Mouse (Mus musculus) erythroblast, adult 5-6 weeks (primary cell): ENCODE measurements around the gene Tpst2. TPM values are rescaled to one million over a fixed set of nuclear protein-coding genes. Genes with fewer than 3 reads are reported as not detected.

Source experiments
- ATAC-seq: replicated peaks from 2 replicates; pipeline ENCODE4 v1.8.0; 2016; ENCODE audit warnings: moderate number of reproducible peaks, mild to moderate bottlenecking, moderate TSS enrichment, inconsistent platforms; ENCODE audit not compliant: poor library complexity, low FRiP score, severe bottlenecking
- total RNA-seq, 2 experiments: library from RNA; stranded (forward) in 1 of 2; stranded (reverse) in 1 of 2; fragments of 150-400 nt in 1 of 2; fragments of 200-764, 138-1000 nt in 1 of 2; gene quantifications; 2 replicates each; pipeline versions ENCODE4 v1.2.3 to v1.2.4; 2015 to 2017; ENCODE audit warnings: low replicate concordance in 2 of 2

Tpst2 gene
- total RNA-seq, 2 experiments from 2014 or later = 5.0 to 11.7 TPM

DNA sequence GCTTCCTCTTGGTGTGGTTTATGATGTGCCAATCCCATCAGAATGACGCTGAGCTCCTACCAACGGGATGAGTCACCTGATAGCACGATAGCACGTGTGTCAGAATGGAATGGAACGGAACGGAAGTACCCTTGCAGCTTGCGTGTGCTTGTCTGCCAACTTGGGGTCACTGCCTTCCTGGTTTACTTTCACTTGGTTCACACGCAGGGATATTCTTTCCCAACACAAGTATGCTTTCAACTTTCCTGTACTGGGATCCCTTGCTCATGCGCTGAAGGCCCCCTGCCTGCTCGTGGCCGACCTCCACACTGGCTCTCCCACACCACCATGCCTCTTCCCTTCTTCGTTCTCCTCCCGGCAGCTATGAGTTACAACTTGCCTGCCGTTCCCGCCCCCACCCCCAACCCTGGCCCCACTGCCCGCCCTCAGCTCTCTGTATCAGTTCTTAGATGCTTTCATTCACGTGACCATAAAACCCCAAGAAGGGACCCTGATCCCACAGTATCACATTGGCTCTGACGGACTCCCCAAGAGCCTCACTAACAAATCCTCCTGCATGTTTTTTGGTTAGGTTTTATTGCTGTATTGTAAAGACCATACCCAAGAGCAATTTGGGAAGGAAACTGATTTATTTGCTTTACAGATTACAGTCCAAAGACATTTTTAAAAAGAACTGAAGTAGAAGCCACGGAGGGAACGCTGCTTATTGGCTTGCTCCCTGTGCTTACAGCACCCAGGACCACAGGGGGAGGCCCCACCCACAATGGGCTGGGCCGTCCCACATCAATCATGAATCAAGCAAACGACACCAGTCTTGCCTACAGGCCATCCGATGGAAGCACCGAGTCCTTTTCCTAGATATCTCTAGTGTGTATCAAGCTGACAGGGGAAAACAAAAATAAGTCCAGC, 48.4 kb downstream of the Tpst2 start:
- peak; percentile 80 for ATAC-seq

DNA sequence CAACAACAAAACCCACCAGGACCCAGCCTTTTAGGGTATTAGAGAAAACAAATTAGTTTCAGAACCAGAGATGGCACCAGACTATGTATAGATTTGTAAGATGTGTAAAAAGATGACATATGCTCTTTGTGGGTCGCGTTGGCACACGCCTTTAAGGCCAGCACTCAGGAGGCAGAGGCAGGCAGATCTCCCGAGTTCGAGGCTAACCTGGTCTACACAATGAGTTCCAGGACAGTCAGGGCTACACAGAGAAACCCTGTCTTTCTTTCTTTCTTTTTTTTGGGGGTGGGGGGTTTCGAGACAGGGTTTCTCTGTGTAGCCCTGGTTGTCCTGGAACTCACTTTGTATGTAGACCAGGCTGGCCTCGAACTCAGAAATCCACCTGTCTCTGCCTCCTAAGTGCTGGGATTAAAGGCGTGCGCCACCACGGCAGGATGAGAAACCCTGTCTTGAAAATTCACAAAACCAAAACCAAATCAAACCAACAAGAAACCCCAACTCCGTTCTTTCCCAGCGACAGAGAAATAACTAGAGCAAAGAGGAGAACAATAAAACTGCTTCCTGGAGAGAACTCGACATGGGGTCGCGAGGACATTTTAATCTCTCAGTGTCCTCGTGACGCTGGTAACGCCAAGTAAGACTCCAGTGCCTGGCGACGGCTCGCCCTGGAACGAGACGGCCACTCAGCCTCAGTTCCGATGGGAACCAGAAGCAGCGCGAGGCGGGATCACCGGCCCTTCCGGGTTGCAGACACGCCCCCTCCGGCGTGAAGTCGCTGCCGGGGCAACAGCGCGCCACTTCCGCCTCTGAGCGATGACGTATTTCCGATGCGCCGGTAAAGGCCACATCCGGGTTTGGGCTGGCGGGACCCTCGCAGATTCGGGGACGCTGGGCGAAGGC, 49.3 kb downstream of the Tpst2 start, which contains the start of gene Tfip11:
Gene Tfip11 (plus strand): TSS at position 813 of the 900 bp plus-strand sequence.
- ATAC-seq = peak; percentile 98

DNA sequence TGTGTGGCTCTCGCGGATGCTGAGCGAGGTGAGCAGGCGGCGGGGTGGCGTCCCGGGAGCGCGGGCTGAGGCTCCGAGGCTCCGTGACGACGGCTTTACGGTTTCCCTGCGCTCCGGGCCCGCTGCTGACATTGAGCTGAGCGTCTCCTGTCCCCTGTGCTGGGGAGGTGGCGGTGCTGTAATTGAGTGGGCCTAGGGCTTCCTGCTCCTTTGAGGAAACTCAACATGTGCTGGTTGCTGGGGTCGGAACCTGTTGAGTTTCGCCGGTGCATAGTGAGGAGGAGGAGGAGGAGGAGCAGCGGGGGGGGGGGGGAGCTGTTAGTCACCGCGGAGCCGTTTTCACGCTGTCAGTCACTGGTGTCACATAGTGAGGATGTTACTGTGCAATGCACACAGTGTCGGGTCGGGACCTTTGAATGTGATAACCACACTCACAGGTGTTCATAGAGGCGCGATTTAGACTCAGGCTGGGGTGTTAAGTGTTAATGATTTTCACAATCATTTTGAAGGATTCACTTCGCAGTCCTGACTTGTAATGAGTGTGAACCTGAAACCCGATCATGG, 50.0 kb downstream of the Tpst2 start:
- peak; percentile 20 for ATAC-seq

DNA sequence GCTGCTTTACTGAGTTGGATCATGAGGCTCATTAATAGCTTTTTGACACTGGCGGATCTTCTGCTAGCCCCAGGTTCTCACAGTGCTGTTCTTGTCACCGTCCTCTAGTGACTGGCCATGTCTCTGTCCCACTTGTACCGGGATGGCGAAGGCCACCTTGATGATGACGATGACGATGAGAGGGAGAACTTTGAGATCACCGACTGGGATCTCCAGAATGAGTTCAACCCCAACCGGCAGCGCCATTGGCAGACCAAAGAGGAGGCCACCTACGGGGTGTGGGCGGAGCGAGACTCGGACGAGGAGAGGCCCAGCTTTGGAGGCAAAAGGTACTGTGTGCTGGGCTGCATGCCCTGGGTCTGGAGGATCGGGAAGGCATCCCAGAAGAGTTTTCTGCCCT, 51.4 kb downstream of the Tpst2 start:
- ATAC-seq = no peak

DNA sequence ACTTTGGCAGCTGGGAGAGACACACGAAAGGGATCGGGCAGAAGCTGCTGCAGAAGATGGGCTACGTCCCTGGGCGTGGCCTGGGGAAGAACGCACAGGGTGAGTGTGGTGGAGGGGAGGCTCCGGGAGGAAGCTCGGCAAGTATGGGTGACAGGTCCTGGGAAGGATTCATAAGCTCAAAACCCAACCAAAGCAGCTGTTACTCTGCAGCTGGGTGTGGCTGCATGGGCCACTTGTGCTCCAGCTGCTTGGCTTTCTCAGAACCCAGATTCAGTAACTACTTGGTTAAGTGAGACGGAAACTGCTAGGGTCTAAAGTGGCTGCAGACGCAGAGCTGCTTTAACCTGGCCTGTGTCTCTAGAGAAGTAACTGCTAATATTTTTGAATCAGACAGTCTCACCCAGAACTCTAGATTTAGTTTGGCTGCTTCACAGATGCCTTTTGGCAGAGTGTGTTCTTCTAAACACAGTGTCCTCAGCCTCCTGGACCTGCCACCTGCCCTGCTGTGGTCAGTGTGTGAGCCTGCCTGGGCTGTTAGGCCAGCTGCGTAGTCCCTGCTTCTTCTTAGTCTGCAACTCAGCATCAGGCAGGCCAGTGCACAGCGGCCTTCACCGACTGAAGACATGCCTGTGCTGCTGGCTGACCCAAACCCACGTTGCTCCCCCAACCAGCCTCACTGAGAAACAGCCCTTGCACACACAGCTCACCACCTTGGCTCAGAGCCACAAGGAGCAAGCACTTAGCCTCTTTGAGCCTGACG, 53.5 kb downstream of the Tpst2 start:
- no peak for ATAC-seq

DNA sequence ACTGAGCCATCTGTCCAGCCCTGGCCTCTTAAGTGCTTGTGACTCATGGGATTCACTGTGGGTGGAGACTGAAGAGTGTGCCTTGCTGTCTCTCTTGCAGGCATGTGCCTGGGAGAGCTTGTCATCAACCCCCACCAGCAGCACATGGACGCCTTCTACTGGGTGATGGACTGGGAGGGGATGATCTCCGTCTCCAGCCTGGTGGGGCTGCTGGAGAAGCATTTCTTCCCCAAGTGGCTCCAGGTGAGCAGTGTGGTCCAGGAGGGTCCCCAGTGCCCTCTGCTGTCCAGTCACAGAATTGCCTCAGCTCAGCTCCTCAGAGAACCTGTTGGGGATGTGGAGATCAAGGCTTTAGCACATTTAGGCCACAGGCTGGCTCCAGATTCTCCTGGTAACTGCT, 59.0 kb downstream of the Tpst2 start:
- peak; percentile 36; the same call in 1 of the 2 replicates for ATAC-seq

DNA sequence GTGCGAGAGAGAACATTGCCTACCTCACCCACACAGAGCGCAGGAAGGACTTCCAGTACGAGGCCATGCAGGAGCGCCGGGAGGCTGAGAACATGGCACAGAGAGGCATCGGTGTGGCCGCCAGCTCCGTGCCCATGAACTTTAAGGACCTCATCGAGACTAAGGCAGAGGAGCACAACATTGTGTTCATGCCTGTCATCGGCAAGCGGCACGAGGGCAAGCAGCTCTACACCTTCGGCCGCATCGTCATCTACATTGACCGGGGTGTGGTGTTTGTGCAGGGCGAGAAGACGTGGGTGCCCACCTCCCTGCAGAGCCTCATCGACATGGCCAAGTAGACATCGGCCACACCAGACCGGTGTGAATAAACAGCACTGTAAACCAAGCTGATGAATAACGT, 60.5 kb downstream of the Tpst2 start:
- ATAC-seq = no peak

DNA sequence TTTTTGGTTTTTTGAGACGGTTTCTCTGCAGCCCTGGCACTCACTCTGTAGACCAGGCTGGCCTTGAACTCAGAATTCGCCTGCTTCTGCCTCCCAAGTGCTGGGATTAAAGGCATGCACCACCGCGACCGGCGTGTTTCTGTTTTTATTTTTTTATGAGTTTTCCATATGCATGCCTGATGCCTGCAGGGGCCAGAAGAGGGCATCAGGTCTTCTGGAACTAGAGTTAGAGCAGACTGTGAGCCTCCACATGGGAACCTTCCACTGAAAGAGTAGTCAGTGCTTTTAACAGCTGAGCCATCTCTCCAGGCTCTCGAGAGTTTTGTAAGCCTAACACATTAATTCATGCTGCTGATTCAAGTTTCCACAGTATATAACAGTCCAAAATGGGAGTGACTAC, 62.7 kb downstream of the Tpst2 start:
- no peak for ATAC-seq

DNA sequence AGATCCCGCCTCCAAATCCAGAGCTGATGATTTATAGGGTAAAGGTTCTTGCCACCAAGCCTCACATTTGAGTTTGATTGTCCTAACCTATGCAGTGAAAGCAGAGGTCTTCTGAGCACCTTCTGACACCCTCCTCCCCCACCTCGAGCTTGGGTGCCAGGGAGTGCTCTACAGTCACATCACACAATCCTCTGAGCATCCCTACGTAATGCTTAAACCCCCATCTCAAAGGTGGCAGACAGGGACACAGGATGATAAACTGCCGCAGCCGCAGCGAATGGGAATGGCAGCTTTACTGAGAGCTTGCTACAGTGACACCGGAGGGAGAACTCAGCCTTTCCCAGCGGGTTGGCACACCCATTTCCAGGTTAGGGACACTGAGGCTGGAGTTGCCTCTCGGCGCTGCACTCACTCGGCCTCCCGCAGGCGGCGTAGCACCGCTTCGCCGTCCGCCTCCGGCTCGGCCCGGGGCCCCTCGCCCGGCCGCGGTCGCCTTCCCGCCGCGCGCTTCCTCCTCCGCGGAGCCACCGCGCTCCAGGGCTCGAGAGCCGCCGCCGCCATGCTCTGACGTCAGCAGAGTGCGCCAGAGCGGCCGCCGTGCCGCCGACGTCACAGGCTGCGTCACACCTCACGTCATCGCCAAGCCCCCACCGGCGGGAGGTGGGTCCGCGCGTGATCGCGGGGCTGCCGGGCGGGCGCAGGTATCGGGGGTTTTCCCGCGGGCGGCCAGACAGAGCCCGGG, 66.1 kb downstream of the Tpst2 start, which contains the start of the genes Srrd and Hps4:
Gene Srrd (minus strand): TSS at position 578 of the 742 bp plus-strand sequence.
Gene Hps4 (plus strand): TSS at position 621 of the 742 bp plus-strand sequence.
- ATAC-seq = peak; percentile 61

DNA sequence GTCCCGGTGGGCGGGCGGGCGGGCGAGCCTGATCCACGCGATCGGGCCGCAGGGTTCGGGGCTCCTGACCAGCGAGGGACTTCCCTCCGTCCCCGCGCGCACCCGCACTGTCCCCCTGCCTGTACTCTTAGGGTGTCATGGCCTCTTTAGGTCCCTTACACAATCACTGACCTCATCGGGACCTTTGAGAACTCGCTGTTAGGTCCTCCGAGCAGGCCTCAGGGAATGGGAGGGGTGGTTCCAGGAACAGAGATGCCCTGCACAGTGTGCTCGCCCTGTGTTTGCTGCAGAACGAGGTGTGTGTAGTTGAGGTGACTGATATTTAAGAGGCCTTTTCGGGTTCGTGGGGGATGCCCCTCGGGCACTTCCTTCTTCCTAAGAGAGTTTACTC, 66.7 kb downstream of the Tpst2 start:
- ATAC-seq = peak; percentile 48

DNA sequence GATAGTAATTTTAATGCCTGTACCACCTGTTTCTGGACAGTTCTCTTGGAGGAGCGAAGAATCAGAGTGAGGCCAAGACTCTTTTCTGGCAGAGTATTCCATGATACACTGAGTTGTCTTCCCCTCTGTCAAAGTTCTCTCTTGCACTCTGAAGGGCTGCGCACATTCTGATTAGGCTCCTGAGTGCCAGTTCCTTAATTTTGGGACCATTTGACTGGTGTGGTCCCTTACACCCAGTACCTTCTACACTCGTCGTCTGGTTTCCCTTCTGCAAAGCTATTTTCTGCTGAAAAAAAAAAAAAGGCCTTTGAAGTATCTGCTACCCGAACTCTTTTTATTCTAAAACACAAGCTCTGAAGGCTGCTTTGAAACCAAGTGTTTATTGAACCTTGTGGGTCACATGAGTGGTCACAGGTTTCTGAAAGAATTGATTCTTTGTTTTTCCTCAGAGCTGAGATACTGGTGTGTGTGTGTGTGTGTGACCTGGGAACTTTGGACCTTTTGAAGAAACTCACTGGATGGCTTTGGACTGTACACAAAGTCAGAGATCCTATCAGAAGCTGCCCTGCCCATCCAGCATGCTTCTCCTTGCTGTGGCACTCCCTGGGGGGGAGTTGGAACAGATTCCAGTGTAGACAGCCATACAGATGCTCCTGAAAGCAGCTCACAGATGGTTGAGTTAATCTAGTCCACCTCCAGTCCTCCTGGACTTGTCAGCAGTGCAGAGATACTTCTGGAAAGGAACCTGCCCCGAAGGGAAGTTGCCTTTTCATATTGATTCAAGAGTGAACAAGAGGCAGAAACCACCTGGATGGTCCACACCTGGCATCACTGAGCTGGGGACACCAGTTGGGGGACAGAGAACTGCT, 67.8 kb downstream of the Tpst2 start:
- no peak for ATAC-seq

DNA sequence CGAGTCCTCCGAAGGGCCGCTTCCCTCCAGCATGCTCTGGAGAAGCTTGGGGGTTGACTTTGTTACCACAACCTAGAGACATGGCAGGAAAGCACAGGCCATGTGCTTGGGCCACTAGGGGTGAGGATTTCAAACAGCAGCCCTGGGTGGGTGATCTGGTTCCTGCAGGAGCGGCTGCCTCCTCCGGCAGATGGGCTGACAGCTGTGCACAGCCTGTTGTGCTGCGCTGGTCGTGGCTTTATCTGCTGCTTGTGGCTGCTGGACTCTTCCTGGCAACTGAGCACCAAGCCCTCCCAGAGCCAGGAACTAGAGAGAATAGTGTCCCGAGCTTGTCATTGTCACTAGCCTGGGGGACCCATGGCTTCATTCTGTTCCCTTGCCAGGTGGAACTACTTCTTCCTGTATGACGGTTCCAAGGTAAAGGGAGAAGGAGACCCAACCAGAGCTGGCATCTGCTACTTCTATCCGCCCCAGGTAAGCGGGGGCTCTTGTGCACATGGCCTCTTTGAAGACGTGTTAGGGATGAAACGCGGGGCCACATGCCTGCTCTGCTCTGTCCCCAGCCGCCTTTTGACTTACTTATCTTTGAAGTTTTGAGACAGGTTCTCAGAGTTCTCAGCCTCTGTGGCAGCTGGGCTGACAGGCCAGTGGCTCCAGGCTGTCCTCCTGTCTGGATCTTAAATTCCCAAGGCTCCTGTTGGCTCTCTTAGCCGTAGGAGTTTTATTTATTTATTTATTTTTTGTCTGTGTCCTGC, 69.9 kb downstream of the Tpst2 start:
- no peak for ATAC-seq

DNA sequence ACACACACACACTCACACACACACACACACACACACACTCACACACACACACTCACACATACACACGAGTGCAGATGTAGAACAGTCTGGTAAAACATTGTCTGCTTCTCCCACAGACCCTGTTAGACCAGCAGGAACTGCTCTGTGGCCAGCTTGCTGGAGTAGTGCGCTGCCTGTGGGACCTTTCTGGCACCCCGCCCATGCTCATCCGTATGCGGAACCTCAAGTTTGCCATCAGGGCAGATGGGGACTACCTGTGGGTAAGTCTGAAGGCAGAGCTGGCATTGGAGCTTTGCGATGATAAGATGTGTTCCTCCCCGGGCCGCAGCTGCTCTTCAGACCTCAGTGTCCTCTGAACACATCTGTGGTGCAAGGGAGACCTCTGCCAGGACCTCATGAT, 72.7 kb downstream of the Tpst2 start:
- ATAC-seq = no peak

DNA sequence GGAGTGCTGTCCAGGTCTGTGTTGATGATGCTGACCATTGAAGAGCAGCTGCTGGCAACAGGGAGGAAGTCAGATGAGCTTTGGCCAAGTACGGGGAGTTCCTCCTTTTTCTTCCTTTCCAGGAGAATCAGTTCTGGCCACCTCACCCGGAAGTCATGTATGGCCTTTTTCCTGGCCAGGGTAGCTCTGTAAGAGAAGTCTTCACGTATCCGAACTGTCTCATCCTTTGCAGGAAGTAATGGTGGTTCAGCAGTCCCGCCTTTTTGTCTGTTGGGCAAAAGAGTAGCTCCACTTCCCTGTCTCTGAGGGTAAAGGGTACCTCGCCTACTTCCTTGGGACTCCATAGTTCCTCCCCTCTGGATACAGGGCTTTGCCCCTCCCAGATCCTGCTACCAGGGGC, 79.0 kb downstream of the Tpst2 start:
- ATAC-seq = no peak

DNA sequence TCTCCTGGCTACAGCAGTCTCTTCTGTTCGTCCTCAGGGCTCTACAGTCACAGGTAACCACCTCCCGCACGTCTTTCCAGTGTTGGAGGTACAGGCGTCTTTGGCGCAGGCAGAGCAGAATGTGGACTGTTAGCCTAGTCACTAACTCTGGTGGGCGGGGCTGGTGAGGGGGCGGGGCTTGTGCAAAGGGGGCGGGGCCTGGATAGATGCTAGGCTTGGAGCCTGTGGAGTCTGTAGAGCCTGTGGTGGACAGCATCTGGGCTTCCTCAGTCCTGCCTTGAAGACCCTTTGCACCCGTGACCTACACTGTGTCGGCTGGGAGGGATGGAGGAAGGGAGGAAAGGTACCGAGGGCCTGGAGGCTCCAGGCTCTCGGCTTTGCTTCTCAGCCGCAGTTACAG, 79.4 kb downstream of the Tpst2 start, which contains the start of gene Gm6583:
Gene Gm6583 (minus strand): TSS at position 124 of the 400 bp plus-strand sequence.
- 0 out of 2 replicates have a peak, but pooled peaks have one; percentile 45 for ATAC-seq

DNA sequence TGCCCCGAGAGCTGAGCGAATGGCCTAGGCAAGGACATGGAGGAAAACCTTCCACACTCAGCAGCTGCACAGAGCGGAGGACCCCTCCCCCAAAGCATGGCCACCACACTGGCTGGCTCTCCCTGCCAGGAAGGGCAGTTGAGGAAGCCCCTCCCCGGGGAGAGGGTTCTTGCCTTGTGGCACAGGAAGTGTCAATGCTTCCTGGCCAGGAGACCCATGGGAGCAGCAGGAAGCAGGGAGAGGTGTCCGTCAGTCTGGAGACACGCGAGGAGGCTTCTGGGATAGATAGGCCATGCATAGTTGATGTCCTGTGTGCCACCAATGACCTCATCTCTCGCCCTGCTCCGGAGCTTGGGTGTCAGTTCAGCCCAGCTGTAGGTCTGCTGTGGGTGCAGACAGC, 79.8 kb downstream of the Tpst2 start:
- ATAC-seq = 0 out of 2 replicates have a peak, but pooled peaks have one; percentile 29

DNA sequence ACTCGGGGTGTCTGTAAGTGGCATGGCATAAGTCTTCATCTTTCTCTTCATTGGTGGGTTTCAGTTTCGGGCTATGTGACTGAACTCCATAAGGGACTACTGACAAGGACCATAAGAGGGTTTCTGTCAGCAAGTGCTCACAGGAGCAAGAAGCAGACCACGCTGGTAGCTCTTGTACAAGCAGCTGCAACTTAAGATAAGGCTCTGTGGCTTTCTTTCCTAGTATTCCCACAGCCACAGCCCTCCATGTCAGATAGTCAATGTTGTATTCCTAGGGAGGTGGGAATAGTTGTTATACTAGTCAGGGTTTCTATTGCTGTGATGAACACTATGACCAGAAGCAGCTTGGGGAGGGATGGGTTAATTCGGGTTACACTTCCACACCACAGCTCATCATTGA, 83.0 kb downstream of the Tpst2 start:
- ATAC-seq = 0 out of 2 replicates have a peak, but pooled peaks have one; percentile 40
